Mouse (Mus musculus) cerebellum, adult 11-12 months (tissue): ENCODE measurements around the gene Styk1.
"Not testable (repeated sequence)": the region's sequence is repeated elsewhere in the genome, so short reads cannot be mapped to it uniquely, and the experiment has no call there.

Source experiments
- DNase-seq: peaks from one replicate; pipeline ENCODE4 v3.0.0; 2022

Gene Styk1

DNA sequence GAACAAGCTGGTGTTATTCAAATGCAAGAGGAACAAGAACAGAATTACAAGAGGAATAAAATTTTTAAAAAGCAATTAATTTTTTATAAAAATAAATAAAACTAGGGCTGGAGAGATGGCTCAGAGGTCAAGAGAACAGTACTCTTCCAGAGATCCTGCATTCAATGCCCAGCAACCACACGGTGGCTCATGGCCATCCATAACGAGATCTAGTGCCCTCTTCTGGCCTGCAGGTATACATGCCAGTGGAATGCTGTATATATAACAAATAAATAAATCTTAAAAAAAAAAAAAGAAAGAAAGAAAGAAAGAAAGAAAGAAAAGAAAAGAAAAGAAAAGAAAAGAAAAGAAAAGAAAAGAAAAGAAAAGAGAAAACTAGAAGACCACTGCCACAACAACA is 63.0 kb downstream of the Styk1 start:
- peak; percentile 22 for DNase-seq

- DNase-seq = not testable (repeated sequence)
Measured at GRCm38 (mm10) chr6:131278160-131278559, 75.2 kb downstream of the Styk1 start.

- DNase-seq = no peak
Measured at GRCm38 (mm10) chr6:131276659-131277058, 76.7 kb downstream of the Styk1 start.

DNA sequence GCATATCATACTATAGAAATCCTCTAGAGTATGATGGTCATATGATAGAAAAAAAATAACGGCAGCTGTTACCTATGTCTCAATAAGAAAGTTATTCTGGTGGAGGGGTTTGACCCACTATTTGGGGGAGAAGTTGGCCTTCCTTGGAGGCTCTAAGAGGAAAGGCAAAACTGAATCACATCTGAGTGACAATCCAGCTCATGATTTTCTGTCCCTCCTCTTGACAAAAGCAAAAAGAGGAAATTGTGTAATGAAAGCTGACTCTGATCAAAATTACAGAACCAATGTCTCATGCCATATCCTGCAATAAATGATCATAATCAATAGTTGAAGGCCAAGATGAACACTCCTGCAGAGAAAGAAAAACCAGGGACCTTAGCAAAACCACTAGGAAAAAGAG is 81.1 kb downstream of the Styk1 start:
- no peak for DNase-seq

DNA sequence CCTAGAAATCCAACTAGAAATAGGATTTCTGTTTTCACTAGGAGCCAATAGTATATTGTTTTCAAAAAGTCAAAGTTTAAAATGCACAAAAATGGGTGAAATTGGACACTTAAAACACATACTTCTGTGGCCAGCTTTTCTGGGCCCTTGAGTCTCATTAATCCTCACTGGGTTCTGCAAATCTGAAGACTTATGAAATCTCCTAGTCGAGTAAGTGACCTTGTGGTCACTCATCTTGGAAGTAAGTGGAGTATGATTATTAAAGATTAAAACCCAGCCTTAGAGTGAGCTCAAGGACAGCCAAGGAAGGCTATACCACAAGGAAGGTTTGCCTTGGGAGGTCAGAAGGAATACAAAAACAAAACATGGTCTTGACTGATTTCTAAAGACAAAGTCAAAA is 83.1 kb downstream of the Styk1 start:
- DNase-seq = no peak

- DNase-seq = no peak
Measured at GRCm38 (mm10) chr6:131269599-131269998, 83.8 kb downstream of the Styk1 start.

- no peak for DNase-seq
Measured at GRCm38 (mm10) chr6:131264175-131264574, 89.2 kb downstream of the Styk1 start.

DNA sequence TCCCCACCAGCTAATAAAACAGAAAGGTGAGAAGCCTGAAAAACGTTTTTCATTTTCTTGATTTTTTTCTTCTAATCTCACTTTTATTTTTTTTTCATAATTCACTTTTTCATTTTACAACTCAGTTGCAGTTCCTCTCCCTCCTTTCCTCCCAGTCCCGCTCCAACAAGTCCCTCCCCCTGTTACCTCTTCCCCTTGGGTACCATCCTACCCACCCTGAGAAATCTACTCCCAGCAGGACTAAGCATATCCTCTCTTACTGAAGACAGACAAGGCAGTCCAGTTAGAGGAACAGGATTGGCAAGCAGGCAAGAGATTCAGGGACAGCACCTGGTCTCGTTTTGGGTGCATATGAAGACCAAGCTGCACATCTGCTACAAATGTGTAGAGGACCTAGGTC is 90.6 kb downstream of the Styk1 start:
- no peak for DNase-seq

DNA sequence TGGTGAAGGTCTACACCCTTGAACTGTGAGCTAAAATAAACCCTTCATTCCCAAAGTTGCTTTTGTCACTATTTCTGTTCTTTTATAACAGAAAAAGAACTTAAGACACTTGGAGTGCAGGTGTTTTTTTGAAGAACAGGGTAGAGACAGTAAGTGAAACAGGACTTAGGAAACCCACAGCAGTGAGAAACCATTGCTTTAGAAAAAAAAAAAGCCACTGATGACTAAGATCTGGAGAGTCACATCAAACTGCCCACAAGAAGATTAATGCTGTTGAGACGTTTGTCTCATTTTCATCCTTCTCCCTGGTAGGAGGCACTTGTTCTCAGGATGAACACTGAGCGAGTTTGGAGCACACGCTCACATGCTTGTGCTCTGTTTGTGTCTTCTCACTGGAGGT is 91.4 kb downstream of the Styk1 start:
- no peak for DNase-seq
